Mouse (Mus musculus): ENCODE results near the gene Pip5k1b.
"Not testable (repeated sequence)": the region's sequence is repeated elsewhere in the genome, so short reads cannot be mapped to it uniquely, and the experiment has no call there.

The Pip5k1b gene

DNA sequence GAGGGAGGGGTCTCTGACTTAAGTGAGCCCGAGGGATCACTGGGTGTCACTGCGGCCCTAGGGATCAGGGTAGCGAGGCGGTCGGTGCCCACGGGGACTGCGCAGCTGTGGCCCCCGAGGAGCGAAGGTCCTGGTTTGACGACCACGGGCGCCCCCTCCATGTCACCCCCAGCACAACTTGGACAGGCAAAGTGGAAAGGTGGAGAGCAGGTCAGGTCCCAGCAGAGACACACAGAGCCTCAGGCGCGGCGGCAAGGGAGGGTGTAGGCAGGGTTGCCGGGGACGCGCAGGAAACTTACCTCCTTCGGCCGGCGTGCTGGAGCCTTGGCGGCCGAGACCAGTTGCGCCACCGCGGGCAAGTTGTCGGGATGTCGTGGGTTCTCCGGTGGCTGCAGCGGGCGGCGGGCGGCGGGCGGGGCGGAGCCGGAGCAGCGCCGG is at the start of gene Pip5k1b:
Gene Pip5k1b (minus strand): TSS at position 407 of the 438 bp plus-strand sequence.
- DNase-seq (ENCODE audit: low spot score in 2 of 2), result peak; percentile 78

DNA sequence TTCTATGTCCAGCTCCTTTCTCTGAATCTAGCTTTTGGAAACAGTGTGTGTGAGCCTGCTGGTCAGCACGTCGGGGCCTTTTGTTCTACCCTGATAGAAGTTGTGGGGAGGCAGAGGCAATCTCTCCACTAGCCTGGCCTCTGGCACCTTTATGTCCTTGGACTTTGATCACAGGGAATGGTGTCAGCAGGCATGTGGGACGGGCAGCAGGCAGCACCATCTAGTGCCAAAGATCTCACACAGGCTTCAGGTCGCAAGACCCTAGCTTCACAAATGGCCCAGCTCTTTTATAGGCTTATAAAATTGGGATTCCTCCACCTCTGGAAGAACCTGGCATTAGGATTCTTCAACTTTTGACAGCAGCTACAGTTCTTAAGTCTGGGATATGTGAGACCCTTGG is 48.4 kb upstream of the Pip5k1b start:
- DNase-seq (ENCODE audit: low spot score in 2 of 2), result no peak

DNA sequence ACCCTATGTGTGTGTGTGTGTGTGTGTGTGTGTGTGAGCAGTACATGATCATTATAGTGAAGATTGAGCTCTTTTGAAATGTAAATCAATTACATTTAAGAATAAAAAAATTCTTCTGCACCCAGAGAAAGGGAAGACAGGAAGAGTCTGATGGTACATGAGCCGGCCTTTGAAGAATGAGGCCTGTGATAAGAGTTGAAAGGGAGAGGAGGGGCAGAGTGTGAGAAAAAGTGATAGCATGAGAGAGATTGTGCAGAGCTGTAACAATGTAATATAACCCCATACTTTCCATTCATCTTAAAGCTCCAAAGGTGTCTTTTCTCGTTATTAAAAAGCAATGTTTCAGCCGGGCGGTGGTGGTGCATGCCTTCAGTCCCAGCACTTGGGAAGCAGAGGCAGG is 47.8 kb upstream of the Pip5k1b start:
- DNase-seq (ENCODE audit: low spot score in 2 of 2), result no peak

DNA sequence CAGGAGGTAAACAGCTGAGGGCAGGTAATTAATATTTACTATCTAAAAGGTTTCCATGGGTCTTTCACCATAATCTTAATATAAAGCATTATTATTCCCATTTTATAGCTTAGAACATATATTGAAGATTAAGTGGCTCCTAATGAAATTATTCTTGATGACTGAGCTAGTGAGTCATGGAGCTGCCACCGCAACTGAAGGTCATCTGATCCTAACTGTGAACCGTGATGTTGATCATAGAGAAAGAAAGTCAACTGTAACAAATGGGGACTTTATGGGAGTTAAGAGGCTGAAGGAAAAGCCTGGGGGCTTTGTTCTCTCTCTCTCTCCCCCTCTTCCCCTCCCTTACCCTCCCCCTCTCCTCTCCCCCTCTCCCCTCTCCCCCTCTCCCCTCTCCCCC is 31.1 kb upstream of the Pip5k1b start:
- DNase-seq (ENCODE audit: low spot score in 2 of 2), result no peak

DNA sequence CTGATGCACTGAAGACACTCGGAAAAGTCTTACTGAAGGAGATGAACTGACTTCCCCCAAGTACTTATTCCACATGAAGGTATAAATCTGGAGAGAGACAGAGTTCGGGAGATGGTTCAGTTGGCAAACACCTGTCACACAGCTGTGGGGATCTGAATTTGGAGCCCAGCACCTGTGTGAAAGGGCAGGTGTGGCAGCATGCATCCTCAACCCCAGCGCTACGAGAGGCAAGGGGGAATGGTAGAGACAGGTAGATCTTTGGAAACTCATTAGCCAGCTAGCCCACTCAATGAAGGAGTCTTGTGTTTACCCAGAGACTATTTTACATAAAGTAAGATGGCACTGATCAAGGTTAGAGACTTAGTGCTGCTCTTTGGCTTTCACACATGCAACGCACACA is 29.5 kb upstream of the Pip5k1b start:
- DNase-seq (ENCODE audit: low spot score in 2 of 2), result no peak

DNA sequence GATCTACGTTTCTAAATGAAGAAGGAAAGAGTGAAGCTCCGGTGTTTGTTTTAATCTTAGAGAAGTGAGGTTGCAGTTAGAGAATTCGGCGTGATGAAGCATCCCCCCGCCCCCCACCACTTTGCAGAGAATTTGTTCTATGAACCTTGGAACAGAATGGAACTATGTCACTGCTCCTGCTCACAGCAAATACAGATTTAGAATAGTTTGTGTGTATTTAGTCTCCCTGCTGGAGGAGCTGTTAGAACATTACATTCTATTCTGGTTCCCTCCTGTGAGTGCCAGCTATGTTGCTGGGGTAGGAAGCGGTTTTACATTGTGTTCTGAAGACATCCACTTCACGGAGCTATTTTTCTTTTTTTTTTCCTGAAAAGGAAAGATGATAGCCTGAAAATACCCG is 28.3 kb upstream of the Pip5k1b start:
- DNase-seq (ENCODE audit: low spot score in 2 of 2), result no peak

DNA sequence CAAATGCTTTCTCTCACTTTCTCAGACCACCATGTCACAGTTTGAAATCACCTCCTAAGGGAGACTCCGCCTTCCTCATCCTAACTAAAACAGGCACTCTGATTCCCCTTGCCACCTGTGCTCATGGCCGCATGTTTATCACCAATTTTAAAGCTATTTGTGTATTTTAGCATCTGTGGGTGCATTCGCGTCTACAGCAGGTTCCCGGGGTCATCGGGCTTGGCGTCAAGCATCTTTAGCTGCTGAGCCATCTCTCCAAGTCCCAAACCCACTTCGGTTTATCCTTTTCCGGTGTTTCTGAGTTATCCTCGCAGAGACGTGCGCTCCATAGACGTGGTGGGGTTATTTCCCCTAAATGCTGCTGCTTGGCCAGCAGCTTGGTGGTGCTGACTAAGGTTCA is 20.5 kb upstream of the Pip5k1b start:
- DNase-seq (ENCODE audit: low spot score in 2 of 2), result no peak

DNA sequence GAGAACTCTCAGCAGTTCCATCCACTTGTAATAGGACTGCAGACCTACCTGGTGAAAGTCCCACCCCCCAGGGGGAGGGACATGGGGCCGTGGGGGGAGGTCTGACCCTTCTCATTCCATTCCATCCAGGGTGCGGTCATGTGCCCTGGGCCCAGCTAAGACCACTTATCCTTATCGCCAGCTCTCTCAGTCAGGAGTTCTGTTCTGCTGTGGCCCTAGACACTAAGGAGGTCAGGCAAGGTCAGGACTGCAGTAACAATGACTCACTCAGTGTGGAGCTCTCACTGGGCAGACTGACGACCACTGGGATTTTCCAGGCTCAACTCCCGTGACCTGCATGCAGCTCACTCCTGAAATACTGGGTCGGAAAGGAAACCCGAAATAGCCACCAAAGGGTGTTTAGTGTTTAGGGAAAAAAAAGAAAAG is 16.1 kb upstream of the Pip5k1b start:
- no peak for DNase-seq (ENCODE audit: low spot score in 2 of 2)

DNA sequence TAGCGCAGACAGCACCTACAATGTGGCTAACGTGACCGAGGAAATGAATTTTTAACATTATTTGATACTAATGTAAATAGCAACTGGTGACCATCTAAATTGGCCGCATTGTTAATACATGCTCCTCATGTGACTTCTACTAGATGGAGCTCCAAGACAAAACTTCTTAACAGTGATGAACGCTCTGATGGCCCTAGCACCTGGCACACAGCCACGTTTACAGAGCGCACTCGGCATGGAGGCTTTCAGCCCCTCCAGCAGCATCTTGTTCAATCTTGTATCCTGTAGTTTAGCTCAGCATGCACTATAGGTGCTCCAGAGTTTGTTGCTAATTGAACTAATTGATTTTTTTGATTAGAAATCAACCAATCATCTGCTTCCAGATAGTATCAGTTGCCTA is 15.3 kb upstream of the Pip5k1b start:
- DNase-seq (ENCODE audit: low spot score in 2 of 2), result no peak

DNA sequence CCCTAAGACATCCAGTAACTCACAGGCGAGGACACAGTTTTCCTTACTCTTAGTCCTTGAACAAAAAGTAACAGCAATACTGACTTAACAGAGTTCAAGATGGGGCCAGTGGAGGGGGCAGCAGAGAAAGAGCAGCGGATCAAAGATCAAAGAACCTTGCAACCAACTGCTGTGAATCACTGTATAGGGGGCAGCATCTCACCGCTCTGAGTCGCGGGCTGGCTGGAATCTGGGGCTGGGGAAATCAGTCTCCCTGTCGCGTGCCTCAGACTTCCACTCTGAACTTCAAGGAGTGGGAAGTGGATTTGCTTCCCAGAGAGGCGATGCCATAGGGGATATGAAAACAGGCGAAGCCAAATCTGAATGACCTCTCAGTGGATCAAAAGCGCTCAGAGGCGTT is 1.8 kb upstream of the Pip5k1b start:
- peak in 1 of 2 experiments; percentile 36 for DNase-seq (ENCODE audit: low spot score in 2 of 2)

DNA sequence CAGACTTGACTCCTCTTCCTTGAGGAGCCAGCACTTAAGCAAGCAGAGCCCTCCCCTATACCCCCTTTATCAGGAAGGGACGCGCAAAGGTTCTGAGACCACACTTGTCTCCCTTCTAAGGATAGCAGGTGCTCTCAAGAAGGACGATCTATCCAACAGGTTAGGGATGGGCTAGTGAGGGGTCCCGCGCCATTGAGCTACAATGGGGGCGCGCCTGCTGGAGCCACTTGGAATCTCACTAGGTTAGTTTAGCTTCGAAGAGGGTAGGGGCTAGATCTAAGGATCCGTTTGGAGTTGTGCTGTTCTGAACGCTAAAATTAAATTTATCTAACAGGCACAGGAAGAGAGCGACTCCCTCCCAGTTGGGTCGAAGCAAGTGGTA is 904 bp upstream of the Pip5k1b start:
- DNase-seq (ENCODE audit: low spot score in 2 of 2), result no peak

DNA sequence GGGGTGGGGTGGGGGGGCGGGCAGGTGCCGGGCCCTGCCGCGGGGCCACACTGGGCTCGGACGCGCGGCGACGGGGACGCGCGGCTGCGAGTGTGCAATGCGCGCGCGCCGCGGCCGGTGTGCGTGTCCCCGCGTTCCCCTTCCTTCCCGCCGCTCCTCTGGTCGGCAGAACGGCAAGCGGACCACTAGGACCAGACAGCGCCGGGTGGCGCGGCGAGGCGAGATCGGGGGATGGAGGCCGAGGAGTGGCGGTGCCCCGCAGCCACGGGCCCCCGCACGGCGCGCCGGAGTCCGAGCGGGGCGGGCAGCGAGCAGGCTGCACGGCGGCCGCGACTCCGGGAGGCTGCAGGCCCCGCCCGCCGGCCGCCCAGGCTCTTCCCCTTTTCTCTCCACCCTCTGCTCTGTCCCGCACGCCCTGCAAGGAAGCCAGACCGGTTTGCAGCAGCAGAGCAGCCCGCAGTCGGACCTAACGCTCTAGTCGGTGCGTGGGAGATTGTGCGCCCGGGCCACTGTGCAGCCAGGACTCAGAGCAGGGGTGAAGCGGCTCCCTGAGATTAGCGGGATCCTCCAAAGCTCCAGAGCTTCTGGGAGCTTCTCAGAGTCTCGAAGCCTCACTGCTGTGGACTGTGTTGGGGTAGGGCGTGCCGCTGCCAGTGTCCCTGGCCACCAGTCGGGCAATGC is 372 bp upstream of the Pip5k1b start:
- DNase-seq (ENCODE audit: low spot score in 2 of 2), result peak; percentile 85 to 88

DNA sequence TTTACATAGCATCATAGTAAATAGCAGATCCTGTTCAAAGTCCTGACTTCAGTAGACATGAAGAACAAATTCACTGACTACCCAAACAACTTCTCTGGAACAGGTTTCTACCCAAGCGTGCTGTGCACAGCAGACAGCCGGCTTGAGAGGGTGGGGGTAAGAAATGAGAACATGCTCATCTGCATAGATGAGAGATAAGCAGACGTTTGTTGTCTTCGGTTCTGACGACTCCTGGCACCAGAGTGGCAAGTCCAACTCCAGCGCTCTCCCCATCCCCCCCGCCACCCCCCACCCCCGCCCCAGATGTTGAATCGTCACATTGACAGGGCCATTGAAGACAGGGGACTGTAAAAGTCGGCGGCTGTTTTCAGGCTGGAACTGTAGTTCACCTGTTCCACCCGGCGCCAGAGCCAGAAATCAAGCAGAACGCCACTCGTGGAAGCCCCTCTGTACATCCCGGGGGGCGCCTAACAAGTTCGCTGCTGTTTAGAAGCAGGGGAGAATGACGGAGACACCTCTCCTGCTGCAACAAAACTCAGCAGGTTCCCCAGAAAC is 684 bp downstream of the Pip5k1b start:
- peak in 1 of 2 experiments; percentile 62 for DNase-seq (ENCODE audit: low spot score in 2 of 2)

DNA sequence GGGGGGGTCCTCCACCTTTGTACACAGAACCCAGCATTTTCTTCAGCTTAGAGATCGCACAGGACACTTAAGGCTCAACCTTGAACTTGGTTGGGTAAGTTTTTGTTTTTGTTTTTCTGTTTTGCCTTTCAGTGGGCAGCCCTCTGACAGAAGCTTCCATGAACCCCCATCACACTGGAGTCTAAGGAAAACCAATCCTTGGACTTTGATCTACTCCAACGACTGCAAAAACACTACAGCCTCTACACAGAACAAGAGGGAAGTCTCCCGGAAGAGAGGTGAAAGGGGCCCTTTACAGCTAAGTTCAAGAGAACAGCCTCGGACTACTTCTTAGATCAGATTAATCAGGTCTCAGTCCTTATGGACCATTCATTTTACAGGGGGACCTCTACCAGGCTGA is 1.2 kb downstream of the Pip5k1b start:
- DNase-seq (ENCODE audit: low spot score in 2 of 2), result no peak

DNA sequence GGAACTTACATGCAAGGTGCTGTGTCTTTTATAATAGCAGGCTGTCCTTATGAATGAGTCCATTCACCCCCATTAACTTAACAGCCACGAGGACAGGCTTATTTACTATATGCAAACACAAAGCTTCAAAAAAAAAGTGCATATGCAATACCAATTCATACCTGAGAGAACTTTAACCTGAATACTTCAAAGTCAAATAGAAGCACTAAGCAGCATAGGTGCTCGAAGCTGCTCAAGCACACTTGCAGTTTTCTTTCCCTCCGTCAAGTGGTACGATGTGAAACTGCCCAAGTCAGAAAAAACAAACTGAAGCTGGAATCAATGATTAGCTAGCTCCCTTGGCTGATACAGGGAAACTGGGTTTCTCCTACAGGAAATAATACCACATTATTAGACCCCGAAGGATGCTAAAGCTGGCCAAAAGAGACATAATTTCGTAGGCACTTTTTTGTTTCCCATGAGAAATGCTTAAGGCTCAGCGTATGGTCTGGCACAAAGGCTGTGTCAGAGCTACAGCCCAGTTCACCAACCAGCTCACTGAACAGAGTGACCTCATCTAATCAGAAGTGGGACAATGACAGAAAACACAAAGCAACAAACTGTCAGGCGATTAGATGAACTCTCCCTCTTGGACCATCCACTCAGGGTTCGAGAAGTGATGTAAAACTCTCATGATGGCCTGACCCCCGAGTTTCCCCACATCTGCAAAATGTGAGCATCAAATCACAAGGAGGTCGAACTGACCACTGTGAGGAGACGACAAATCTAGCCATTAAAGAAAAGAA is 2.2 kb downstream of the Pip5k1b start:
- no peak for DNase-seq (ENCODE audit: low spot score in 2 of 2)

DNA sequence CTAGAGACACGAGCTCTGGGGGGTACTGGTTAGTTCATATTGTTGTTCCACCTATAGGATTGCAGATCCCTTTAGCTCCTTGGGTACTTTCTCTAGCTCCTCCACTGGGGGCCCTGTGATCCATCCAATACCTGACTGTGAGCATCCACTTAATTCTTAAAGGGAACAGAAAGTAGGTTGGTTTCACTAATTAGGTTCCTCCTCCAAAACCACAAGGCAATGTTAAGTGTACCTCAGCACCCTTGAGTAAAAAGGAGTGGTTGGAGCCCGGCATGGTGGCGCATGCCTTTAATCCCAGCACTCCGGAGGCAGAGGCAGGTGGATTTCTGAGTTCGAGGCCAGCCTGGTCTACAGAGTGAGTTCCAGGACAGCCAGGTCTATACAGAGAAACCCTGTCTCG is 3.0 kb downstream of the Pip5k1b start:
- not testable (repeated sequence) for DNase-seq (ENCODE audit: low spot score in 2 of 2)

DNA sequence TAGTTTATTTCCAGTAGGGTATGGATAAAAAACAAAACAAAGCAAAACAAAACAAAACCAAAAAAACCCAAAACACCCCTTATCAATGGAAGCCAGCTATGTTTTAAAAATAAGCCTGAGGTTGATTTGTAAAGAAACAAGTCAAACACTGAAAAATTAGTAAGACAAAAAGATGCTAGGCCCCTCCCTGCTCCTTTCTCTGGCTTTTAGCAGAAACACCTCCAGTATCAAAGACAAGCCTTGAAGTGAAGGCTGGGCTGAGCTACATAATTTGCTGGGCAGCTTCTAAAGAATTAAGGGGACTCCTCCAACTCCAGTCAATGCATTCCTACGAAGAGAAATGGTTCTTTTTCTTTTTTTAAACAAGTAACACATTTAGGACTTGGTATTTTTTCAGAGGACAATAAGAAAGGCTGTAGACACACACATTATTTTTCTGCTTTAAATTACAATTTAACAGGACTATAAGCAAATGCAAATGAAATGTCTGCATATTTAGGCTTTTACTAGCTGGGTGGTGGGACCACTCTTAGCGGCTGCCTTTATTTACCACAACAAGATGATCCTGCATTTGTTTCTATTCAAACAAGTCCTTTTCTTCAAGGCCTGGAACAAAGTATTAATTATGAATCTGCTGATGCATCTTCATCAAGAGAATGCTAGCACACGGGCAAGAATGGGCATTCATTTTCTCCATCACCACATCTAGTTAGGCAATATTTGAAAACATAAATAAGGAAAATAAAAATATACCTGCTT is 4.3 kb downstream of the Pip5k1b start:
- DNase-seq (ENCODE audit: low spot score in 2 of 2), result no peak

DNA sequence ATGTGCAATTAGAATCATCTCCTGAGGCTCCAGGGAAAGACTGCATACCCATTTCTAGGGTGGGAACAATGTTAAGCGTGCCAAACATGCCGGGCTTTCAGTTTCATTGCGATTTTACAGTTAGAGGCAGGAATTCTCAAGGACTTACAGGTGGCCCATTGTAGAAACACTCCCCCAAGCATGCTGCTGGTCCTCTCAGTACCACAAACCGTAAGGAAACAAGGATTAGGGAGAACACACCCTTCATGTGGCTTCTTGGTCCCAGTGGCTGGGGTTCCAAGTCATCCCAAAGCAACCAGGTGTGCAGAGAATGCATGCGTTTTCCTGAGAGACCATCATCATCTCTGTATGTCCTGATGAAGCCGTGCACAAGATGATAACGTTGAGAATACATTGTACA is 4.9 kb downstream of the Pip5k1b start:
- no peak for DNase-seq (ENCODE audit: low spot score in 2 of 2)

DNA sequence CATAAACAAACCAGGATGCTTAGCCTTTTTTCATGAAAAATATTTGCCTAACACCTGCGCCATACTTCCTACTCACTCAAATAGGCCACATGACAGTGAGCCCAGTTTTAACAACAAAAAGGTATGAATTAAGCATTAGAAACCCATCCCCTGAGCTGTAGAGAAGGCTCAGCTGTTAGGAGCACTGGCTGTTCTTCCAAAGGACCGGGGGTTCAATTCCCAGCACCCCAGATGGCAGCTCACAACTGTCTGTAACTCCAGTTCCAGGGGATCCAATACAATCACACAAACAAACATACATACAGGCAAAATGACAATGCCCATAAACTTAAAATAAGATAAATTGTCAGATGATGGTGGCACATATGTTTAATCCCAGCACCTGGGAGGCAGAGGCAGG is 5.7 kb downstream of the Pip5k1b start:
- no peak for DNase-seq (ENCODE audit: low spot score in 2 of 2)

DNA sequence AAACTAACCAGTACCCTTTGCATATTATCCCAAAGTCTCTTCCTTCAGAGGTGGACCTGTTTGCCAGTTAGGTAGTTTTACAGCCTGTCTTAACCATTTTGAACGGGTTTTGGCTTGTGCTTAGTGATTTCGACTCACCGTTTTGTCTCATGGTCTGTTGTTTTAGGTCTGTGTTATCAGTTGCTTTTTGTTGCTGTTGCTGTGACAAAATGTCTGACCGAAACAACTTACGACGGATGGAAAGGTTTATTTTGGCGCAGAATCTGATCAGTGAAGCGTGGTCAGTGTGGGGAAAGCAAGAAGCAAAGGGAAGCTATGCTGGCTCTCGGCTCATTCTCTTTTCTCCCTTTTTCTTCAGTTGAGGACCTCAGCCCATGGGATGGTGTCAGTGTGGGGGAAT is 7.3 kb downstream of the Pip5k1b start:
- DNase-seq (ENCODE audit: low spot score in 2 of 2), result no peak

DNA sequence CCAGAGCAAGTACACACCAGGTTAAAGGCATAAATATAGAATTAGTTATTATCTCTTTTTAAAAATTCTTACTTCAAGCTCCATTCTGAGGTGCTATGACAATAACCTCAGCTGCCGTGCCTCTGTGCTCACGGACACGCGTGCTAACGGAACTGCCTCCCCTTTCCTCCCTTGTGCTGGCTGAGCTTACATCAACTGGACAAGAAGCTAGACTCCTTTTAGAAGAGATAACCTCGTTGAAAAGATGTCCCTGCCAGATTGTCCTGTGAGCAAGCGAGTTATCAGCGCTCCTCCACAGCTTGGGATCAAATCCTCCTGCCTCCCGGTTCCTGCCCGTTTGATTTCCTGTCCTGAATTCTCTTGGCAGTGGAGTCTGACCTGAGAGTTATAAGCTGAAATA is 9.5 kb downstream of the Pip5k1b start:
- no peak for DNase-seq (ENCODE audit: low spot score in 2 of 2)
